Mouse (Mus musculus) ES-E14 (cell line): ENCODE results near the gene Mad1l1.
"Not testable (repeated sequence)": the region's sequence is repeated elsewhere in the genome, so short reads cannot be mapped to it uniquely, and the experiment has no call there.

Experiments used
- CHD2 ChIP-seq: IDR thresholded peaks from 2 replicates; pipeline ENCODE4 v1.6.1; 2014; ENCODE audit warnings: mild to moderate bottlenecking, low read depth, low read length, inconsistent platforms
- HCFC1 ChIP-seq: IDR thresholded peaks from 2 replicates; pipeline ENCODE4 v1.6.1; 2012; ENCODE audit warnings: low read length, inconsistent platforms, borderline replicate concordance; ENCODE audit not compliant: insufficient read depth
- MAFK ChIP-seq: IDR thresholded peaks from 2 replicates; pipeline ENCODE4 v1.6.1; 2014; ENCODE audit warnings: mild to moderate bottlenecking, low read depth, low read length, inconsistent platforms; ENCODE audit not compliant: insufficient read depth
- ZNF384 ChIP-seq: IDR thresholded peaks from 2 replicates; pipeline ENCODE4 v1.6.1; 2012; ENCODE audit warnings: low read depth, low read length, inconsistent platforms

GRCm38 (mm10) chr5:139998321-139998720 is 323.0 kb downstream of the Mad1l1 start:
- TF ChIP-seq ZNF384, CHD2, MAFK, HCFC1: not testable (repeated sequence)
